Mouse (Mus musculus) forebrain, embryonic 11.5 days (tissue): ENCODE results near the gene Zfyve28. TPM values are rescaled to one million over a fixed set of nuclear protein-coding genes. Genes with fewer than 3 reads are reported as not detected.

Experiments used
- ATAC-seq: fragments of 200-750 bp; cut with Nextera tagmentation; replicated peaks from 2 replicates; pipeline ENCODE4 v1.8.0; 2017; ENCODE audit warnings: moderate TSS enrichment; ENCODE audit not compliant: low FRiP score
- DNase-seq: peaks from one replicate; pipeline ENCODE4 v3.0.0-alpha.2; 2017; ENCODE audit warnings: low spot score
- H3K27ac ChIP-seq: fragments of 300-500 bp; sonication (generic); 2 replicates; pipeline ENCODE4 v1.5.1; 2014; ENCODE audit warnings: low read depth, low read length
- H3K27me3 ChIP-seq: fragments of 300-500 bp; sonication (generic); 2 replicates; pipeline ENCODE4 v1.6.1; 2014; ENCODE audit warnings: mild to moderate bottlenecking, low read length, mixed read lengths; ENCODE audit not compliant: control insufficient read depth, insufficient read depth
- H3K36me3 ChIP-seq: fragments of 300-500 bp; sonication (generic); 2 replicates; pipeline ENCODE4 v1.6.1; 2014; ENCODE audit warnings: mild to moderate bottlenecking, low read length, moderate library complexity, mixed read lengths; ENCODE audit not compliant: control insufficient read depth, insufficient read depth
- H3K4me1 ChIP-seq: fragments of 300-500 bp; sonication (generic); replicated peaks from 2 replicates; pipeline ENCODE4 v1.6.1; 2014; ENCODE audit warnings: low read length, mixed read lengths; ENCODE audit not compliant: control insufficient read depth, insufficient read depth
- H3K4me2 ChIP-seq: fragments of 300-500 bp; sonication (generic); 2 replicates; pipeline ENCODE4 v1.6.1; 2014; ENCODE audit warnings: low read depth, mild to moderate bottlenecking, low read length, moderate library complexity, mixed read lengths; ENCODE audit not compliant: severe bottlenecking
- H3K4me3 ChIP-seq: fragments of 300-500 bp; sonication (generic); 2 replicates; pipeline ENCODE4 v1.5.1; 2014; ENCODE audit warnings: low read depth, low read length
- H3K9ac ChIP-seq: fragments of 300-500 bp; sonication (generic); 2 replicates; pipeline ENCODE4 v1.6.1; 2014; ENCODE audit warnings: low read length
- H3K9me3 ChIP-seq: fragments of 300-500 bp; sonication (generic); 2 replicates; pipeline ENCODE4 v1.6.1; 2016; ENCODE audit warnings: low read length, mixed read lengths; ENCODE audit not compliant: control insufficient read depth
- WGBS: fragments of 180-500 bp; shearing (Covaris S2); extraction: QIAGEN DNeasy Blood & Tissue Kit; methylation state at CpG from one replicate; pipeline ENCODE4 v1.1.7; 2014; 5-methylcytosine and 5-hydroxymethylcytosine counted together
- polyA plus RNA-seq: library from polyadenylated mRNA; unstranded; fragments of >200 nt; fragmentation: Nextera tagmentation; extraction: Ambion mirVana; gene quantifications from 2 replicates; pipeline ENCODE4 v1.2.1, GENCODE M21; 2014

Gene Zfyve28
- polyA plus RNA-seq, 1 experiment from 2014 or later, result 1.6 TPM

DNA sequence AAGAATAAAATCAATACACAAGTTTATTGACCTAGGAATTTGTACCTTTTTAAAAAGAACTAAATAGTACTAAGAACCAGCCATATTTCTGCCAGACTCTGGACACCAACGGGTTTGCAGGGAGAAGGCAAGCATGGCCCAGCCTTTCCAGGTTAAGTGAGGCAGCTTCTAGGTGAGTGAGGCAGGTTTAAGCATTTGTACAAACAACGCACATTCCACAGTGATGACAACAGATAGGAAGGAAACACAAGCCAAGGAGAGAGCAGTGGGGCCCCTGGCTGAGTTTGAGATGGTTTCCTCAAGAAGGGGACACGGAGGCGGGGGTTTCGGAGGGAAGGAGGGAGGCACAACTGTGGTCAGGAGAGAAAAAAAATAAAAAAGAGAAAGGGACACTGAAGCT, 69.6 kb downstream of the Zfyve28 start:
- no peaks in the 10 kb centered on the region for H3K27me3 ChIP-seq

DNA sequence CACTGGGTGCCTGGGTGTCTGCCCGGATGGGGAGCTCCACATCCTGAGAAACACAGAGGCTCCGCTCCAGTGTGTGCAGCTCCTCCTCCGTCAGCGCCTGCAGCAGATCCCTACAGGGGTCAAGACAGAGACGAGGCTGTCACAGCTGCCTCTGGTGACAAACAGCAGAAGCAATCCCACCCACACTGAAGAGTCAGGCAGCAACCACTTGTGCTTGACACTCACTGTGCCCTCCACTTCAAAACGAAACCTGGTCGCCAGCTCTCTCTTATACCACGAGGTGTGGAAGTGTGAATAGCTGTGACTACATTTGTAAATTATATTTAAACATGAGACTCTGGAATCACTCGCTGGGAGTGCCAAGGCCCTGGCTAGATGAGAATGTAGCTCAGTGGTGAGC, 70.5 kb downstream of the Zfyve28 start:
- Histone ChIP-seq H3K4me1 (no peaks in the 10 kb centered on the region), H3K27me3 (no peaks in the 10 kb centered on the region), H3K4me2 (no peak overlapping the region), H3K9ac (no peak overlapping the region), H3K27ac (no peak overlapping the region), H3K36me3 (no peaks in the 10 kb centered on the region), H3K9me3 (no peaks in the 10 kb centered on the region), H3K4me3 (no peak overlapping the region)
- DNase-seq (no peak), ATAC-seq (no peak)
- 76% methylated on average over 9 of the region's 9 CpGs for whole genome bisulfite sequencing

More for the DNA sequence above, 69.6 kb downstream of the Zfyve28 start:
- 87% methylated on average over 5 of the region's 5 CpGs for WGBS
- H3K4me1 ChIP-seq, result no peaks in the 10 kb centered on the region
- DNase-seq (no peak), ATAC-seq (no peak)
- H3K27ac ChIP-seq, result no peak overlapping the region
- no peaks in the 10 kb centered on the region for H3K36me3 ChIP-seq
- H3K4me3 ChIP-seq, result no peak overlapping the region
- H3K9me3 ChIP-seq, result no peaks in the 10 kb centered on the region
- no peak overlapping the region for H3K9ac ChIP-seq
- no peak overlapping the region for H3K4me2 ChIP-seq

- H3K27me3 ChIP-seq, result no peaks in the 10 kb centered on the region
- H3K36me3 ChIP-seq, result no peaks in the 10 kb centered on the region
- DNase-seq, result no peak
- no peak overlapping the region for H3K27ac ChIP-seq
- H3K4me3 ChIP-seq, result no peak overlapping the region
- no peak overlapping the region for H3K4me2 ChIP-seq
- no peak overlapping the region for H3K9ac ChIP-seq
- H3K9me3 ChIP-seq, result no peaks in the 10 kb centered on the region
- 87% methylated on average over 7 of the region's 7 CpGs for WGBS
- no peak for ATAC-seq
- no peaks in the 10 kb centered on the region for H3K4me1 ChIP-seq
Observed at GRCm38 (mm10) chr5:34216025-34216424, 72.2 kb downstream of the Zfyve28 start.

GRCm38 (mm10) chr5:34213659-34214058, 74.6 kb downstream of the Zfyve28 start:
- no peak overlapping the region for H3K4me3 ChIP-seq
- no peaks in the 10 kb centered on the region for H3K9me3 ChIP-seq
- H3K4me1 ChIP-seq, result no peaks in the 10 kb centered on the region
- no peak overlapping the region for H3K4me2 ChIP-seq
- no peak overlapping the region for H3K9ac ChIP-seq
- no peaks in the 10 kb centered on the region for H3K36me3 ChIP-seq
- no peak for ATAC-seq
- no peak for DNase-seq
- 84% methylated on average over 8 of the region's 8 CpGs for WGBS
- H3K27me3 ChIP-seq, result no peaks in the 10 kb centered on the region
- no peak overlapping the region for H3K27ac ChIP-seq

DNA sequence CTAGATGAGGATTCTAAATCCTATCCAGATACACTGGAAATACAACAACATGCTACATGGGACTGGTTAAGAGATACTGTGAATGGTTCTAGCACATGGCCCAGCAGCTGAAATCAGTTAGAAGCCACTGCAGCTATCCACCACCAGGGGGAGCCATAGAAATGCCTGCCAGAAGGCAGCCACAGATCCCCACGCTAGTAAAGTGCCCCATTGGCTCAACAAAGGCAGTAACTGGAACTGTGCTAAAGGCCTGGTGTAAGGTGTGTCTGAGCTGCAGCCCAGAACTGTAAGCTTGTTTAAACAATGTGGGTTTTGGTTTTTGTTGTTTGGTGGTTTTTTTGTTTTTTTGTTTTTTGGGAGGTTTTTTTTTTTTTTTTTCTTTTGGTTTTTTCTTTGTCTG, 78.0 kb downstream of the Zfyve28 start:
- ATAC-seq (0 out of 2 replicates have a peak, but pooled peaks have one; percentile 61), DNase-seq (peak; percentile 83)
- no peak overlapping the region for H3K4me2 ChIP-seq
- no peak overlapping the region for H3K4me3 ChIP-seq
- H3K36me3 ChIP-seq, result no peaks in the 10 kb centered on the region
- H3K27ac ChIP-seq, result no peak overlapping the region
- H3K9me3 ChIP-seq, result no peaks in the 10 kb centered on the region
- WGBS, result 0% methylated on average over 1 of the region's 1 CpGs
- no peaks in the 10 kb centered on the region for H3K27me3 ChIP-seq
- H3K9ac ChIP-seq, result no peak overlapping the region
- no peaks in the 10 kb centered on the region for H3K4me1 ChIP-seq

DNA sequence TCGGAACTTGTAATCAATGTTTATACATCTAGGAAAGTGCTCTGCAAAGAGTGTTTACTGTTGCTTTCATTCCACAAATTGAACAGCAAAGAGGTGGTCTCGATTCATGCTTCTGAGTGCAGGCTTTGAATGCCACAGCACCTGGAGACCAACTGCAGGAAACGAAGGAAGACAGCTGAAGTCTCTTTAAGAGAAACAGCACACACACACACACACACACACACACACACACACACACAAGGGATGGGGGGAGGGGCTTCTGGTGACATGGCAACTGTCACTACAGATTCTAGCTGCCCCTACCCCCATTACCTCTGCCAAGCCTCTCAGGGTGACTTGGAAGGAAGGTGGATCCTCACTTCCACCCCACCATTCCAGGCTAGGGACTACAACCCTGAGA, 80.7 kb downstream of the Zfyve28 start:
- Histone ChIP-seq H3K27me3 (no peaks in the 10 kb centered on the region), H3K4me3 (no peak overlapping the region), H3K9me3 (no peaks in the 10 kb centered on the region), H3K9ac (no peak overlapping the region), H3K36me3 (no peaks in the 10 kb centered on the region), H3K27ac (no peak overlapping the region), H3K4me1 (no peaks in the 10 kb centered on the region), H3K4me2 (no peak overlapping the region)
- no peak for ATAC-seq
- WGBS, result 60% methylated on average over 3 of the region's 3 CpGs
- no peak for DNase-seq

GRCm38 (mm10) chr5:34205788-34206187, 82.5 kb downstream of the Zfyve28 start:
- DNase-seq (no peak), ATAC-seq (no peak)
- Histone ChIP-seq H3K9ac (no peak overlapping the region), H3K36me3 (no peaks in the 10 kb centered on the region), H3K9me3 (no peaks in the 10 kb centered on the region), H3K4me2 (no peak overlapping the region), H3K4me3 (no peak overlapping the region), H3K27ac (no peak overlapping the region), H3K27me3 (no peaks in the 10 kb centered on the region), H3K4me1 (no peaks in the 10 kb centered on the region)
- WGBS, result 85% methylated on average over 2 of the region's 2 CpGs

- no peak overlapping the region for H3K27ac ChIP-seq
- ATAC-seq, result no peak
Observed at GRCm38 (mm10) chr5:34204911-34205310, 83.3 kb downstream of the Zfyve28 start.

GRCm38 (mm10) chr5:34202006-34202405, 86.2 kb downstream of the Zfyve28 start:
- H3K9ac ChIP-seq, result no peak overlapping the region
- H3K27ac ChIP-seq, result no peak overlapping the region
- ATAC-seq (no peak), DNase-seq (no peak)
- H3K4me1 ChIP-seq, result no peaks in the 10 kb centered on the region
- H3K9me3 ChIP-seq, result no peaks in the 10 kb centered on the region
- no peak overlapping the region for H3K4me2 ChIP-seq
- 91% methylated on average over 4 of the region's 4 CpGs for WGBS
- H3K36me3 ChIP-seq, result no peaks in the 10 kb centered on the region
- H3K27me3 ChIP-seq, result no peaks in the 10 kb centered on the region
- no peak overlapping the region for H3K4me3 ChIP-seq

More at GRCm38 (mm10) chr5:34204911-34205310, 83.3 kb downstream of the Zfyve28 start:
- no peak for DNase-seq
- Histone ChIP-seq H3K4me3 (no peak overlapping the region), H3K4me1 (no peaks in the 10 kb centered on the region), H3K27me3 (no peaks in the 10 kb centered on the region), H3K9me3 (no peaks in the 10 kb centered on the region), H3K4me2 (no peak overlapping the region), H3K9ac (no peak overlapping the region), H3K36me3 (no peaks in the 10 kb centered on the region)
- 80% methylated on average over 2 of the region's 2 CpGs for WGBS
